Mouse (Mus musculus) adrenal gland, postnatal 10 days (tissue): ENCODE data around the gene Abcb11. TPM values are rescaled to one million over a fixed set of nuclear protein-coding genes. Genes with fewer than 3 reads are reported as not detected.
"Not testable (repeated sequence)": the region's sequence is repeated elsewhere in the genome, so short reads cannot be mapped to it uniquely, and the experiment has no call there.

Source experiments
- DNase-seq: peaks from one replicate; pipeline ENCODE4 v3.0.0; 2021; ENCODE audit warnings: mixed read lengths
- long read RNA-seq, 2 experiments: library from polyadenylated mRNA; stranded (forward); transcript quantifications; one replicate each; pipeline ENCODE4 v2.0.0; 2021
- total RNA-seq, 2 experiments: library from RNA; stranded (reverse); gene quantifications; 2 replicates each; pipeline ENCODE4 v1.2.3; 2021

Gene Abcb11
- total RNA-seq: 10 to 100 TPM; 11.2 to 27.0 TPM
- long read RNA-seq, experiment 1, full-length matches to known transcripts: 2 of 6 reads
- long read RNA-seq, experiment 1, partial matches to known transcripts: 3 of 6 reads
- long read RNA-seq, experiment 1, other reads (novel, unspliced or antisense): 1 of 6 reads
- long read RNA-seq, experiment 2: 0 reads

- no peak for DNase-seq
Measured at GRCm38 (mm10) chr2:69342496-69343221, at the start of gene Abcb11. Gene Abcb11, minus strand, starts transcription at chr2:69342616.

- DNase-seq: no peak
Measured at GRCm38 (mm10) chr2:69386118-69386871, 43.9 kb upstream of the Abcb11 start.

- no peak for DNase-seq
Measured at GRCm38 (mm10) chr2:69382838-69383237, 40.4 kb upstream of the Abcb11 start.

GRCm38 (mm10) chr2:69381740-69382139, 39.3 kb upstream of the Abcb11 start:
- DNase-seq: no peak

- DNase-seq: peak; percentile 47
Measured at GRCm38 (mm10) chr2:69380281-69380680, 37.9 kb upstream of the Abcb11 start, which contains the start of gene Dhrs9. Gene Dhrs9, plus strand, starts transcription at chr2:69380445.

- DNase-seq: no peak
Measured at GRCm38 (mm10) chr2:69379801-69380200, 37.4 kb upstream of the Abcb11 start.

- no peak for DNase-seq
Measured at GRCm38 (mm10) chr2:69376780-69377179, 34.4 kb upstream of the Abcb11 start.

GRCm38 (mm10) chr2:69365275-69365674, 22.9 kb upstream of the Abcb11 start:
- no peak for DNase-seq

- DNase-seq: peak; percentile 24
Measured at GRCm38 (mm10) chr2:69364831-69365230, 22.4 kb upstream of the Abcb11 start.

- DNase-seq: not testable (repeated sequence)
Measured at GRCm38 (mm10) chr2:69355402-69355801, 13.0 kb upstream of the Abcb11 start.

- no peak for DNase-seq
Measured at GRCm38 (mm10) chr2:69341506-69341905, 910 bp downstream of the Abcb11 start.

- DNase-seq: not testable (repeated sequence)
Measured at GRCm38 (mm10) chr2:69331523-69331922, 10.9 kb downstream of the Abcb11 start.

GRCm38 (mm10) chr2:69328509-69329163, 13.8 kb downstream of the Abcb11 start:
- DNase-seq: no peak

GRCm38 (mm10) chr2:69324881-69325660, 17.3 kb downstream of the Abcb11 start:
- no peak for DNase-seq

- no peak for DNase-seq
Measured at GRCm38 (mm10) chr2:69323018-69323417, 19.4 kb downstream of the Abcb11 start.

GRCm38 (mm10) chr2:69321457-69321856, 21.0 kb downstream of the Abcb11 start:
- no peak for DNase-seq

GRCm38 (mm10) chr2:69311337-69311736, 31.1 kb downstream of the Abcb11 start:
- no peak for DNase-seq

GRCm38 (mm10) chr2:69308136-69308535, 34.3 kb downstream of the Abcb11 start:
- DNase-seq: no peak

GRCm38 (mm10) chr2:69300568-69300967, 41.8 kb downstream of the Abcb11 start:
- DNase-seq: not testable (repeated sequence)

GRCm38 (mm10) chr2:69294508-69294907, 47.9 kb downstream of the Abcb11 start:
- no peak for DNase-seq

- DNase-seq: peak; percentile 46
Measured at GRCm38 (mm10) chr2:69288989-69289388, 53.4 kb downstream of the Abcb11 start.

- DNase-seq: peak; percentile 3
Measured at GRCm38 (mm10) chr2:69275875-69276274, 66.5 kb downstream of the Abcb11 start.
